Mouse (Mus musculus) neural tube, embryonic 12.5 days (tissue): ENCODE measurements at regions not wholly inside any gene's neighbourhood (a gene's known extent, or its start where the extent isn't known, plus 50 kb on each side); places are given as distances from the start of the nearest gene placed in this dataset.
A peak's percentile ranks its signal among the peaks of the same experiment; 100 is the strongest.

ENCODE experiments used
- ATAC-seq: fragments of 200-750 bp; cut with Nextera tagmentation; 2 replicates; pipeline ENCODE4 v1.8.0; 2017; ENCODE audit warnings: low read depth, mild to moderate bottlenecking, moderate TSS enrichment, moderate library complexity; ENCODE audit not compliant: low FRiP score
- H3K27ac ChIP-seq: fragments of 300-500 bp; sonication (generic); 2 replicates; pipeline ENCODE4 v1.5.1; 2016
- H3K27me3 ChIP-seq: fragments of 300-500 bp; sonication (generic); replicated peaks from 2 replicates; pipeline ENCODE4 v1.6.1; 2016; ENCODE audit warnings: mild to moderate bottlenecking
- H3K36me3 ChIP-seq: fragments of 300-500 bp; sonication (generic); 2 replicates; pipeline ENCODE4 v1.6.1; 2016; ENCODE audit warnings: mild to moderate bottlenecking
- H3K4me1 ChIP-seq: fragments of 300-500 bp; sonication (generic); 2 replicates; pipeline ENCODE4 v1.6.1; 2016
- H3K4me2 ChIP-seq: fragments of 300-500 bp; sonication (generic); replicated peaks from 2 replicates; pipeline ENCODE4 v1.6.1; 2016; ENCODE audit warnings: mild to moderate bottlenecking
- H3K4me3 ChIP-seq: fragments of 300-500 bp; sonication (generic); 2 replicates; pipeline ENCODE4 v1.5.1; 2016
- H3K9ac ChIP-seq: fragments of 300-500 bp; sonication (generic); 2 replicates; pipeline ENCODE4 v1.6.1; 2016; ENCODE audit warnings: mild to moderate bottlenecking
- H3K9me3 ChIP-seq: fragments of 300-500 bp; sonication (generic); 2 replicates; pipeline ENCODE4 v1.6.1; 2016; ENCODE audit warnings: mild to moderate bottlenecking
- WGBS: fragments of 180-500 bp; shearing (Covaris S2); methylation state at CpG from one replicate; pipeline ENCODE4 v1.1.7; 2016; 5-methylcytosine and 5-hydroxymethylcytosine counted together

GRCm38 (mm10) chr9:92097806-92098205, 94.9 kb upstream of the Plscr5 start:
- 79% methylated on average over 2 of the region's 2 CpGs for whole genome bisulfite sequencing
- no peak for ATAC-seq

DNA sequence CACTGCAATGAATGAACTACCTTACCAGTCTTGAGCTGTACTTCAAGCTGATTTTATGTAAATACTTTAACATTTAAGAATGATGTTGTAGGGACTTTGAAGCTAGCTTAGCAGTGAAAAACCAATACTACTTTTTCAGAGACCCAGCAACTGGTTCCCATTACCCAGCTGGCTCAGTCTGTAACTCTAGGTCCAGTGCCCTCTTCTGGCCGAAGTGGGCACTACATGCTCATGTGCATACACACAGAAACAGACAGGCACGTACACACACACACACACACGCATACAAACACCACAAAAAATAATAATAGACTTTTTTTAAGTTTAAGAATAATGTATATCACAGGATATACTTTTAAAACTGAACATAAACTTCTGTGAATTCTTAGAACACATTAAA, 63.2 kb upstream of the Plscr5 start:
- 0 out of 2 replicates have a peak, but pooled peaks cover 2% of the 10 kb centered on the region for H3K9me3 ChIP-seq
- H3K27me3 ChIP-seq = no peaks in the 10 kb centered on the region
- no peak overlapping the region for H3K27ac ChIP-seq
- WGBS = 92% methylated on average over 3 of the region's 3 CpGs
- no peak for ATAC-seq
- H3K9ac ChIP-seq = no peak overlapping the region
- no peaks in the 10 kb centered on the region for H3K4me1 ChIP-seq
- no peaks in the 10 kb centered on the region for H3K36me3 ChIP-seq
- no peak overlapping the region for H3K4me2 ChIP-seq
- no peak overlapping the region for H3K4me3 ChIP-seq

More at GRCm38 (mm10) chr9:92097806-92098205, 94.9 kb upstream of the Plscr5 start:
- H3K9me3 ChIP-seq = no peaks in the 10 kb centered on the region
- H3K27ac ChIP-seq = no peak overlapping the region
- no peaks in the 10 kb centered on the region for H3K27me3 ChIP-seq
- no peaks in the 10 kb centered on the region for H3K36me3 ChIP-seq
- H3K4me1 ChIP-seq = no peaks in the 10 kb centered on the region
- no peak overlapping the region for H3K4me3 ChIP-seq
- no peak overlapping the region for H3K4me2 ChIP-seq
- H3K9ac ChIP-seq = no peak overlapping the region

DNA sequence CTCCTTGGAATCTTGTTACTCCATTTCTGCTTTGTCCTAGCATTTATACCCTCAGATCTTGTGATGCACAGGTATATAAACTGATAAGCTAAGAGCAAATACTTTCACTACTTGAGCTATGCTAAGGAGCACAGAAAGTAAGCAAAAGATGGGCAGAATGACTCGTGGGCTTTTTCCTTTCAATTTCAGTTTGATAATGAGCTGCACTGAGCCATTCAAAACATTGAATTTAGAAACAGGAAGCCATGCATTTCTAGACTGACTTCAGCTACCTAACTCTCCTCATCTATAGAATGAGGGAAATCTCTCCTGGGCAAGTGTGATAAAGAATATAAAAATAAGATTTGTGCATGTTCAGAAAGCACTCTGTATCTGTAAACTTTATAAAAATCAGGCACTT, 62.3 kb upstream of the Plscr5 start:
- no peak overlapping the region for H3K4me3 ChIP-seq
- no peak overlapping the region for H3K27ac ChIP-seq
- 0 out of 2 replicates have a peak, but pooled peaks cover 2% of the 10 kb centered on the region for H3K9me3 ChIP-seq
- WGBS = 80% methylated on average over 1 of the region's 1 CpGs
- H3K4me1 ChIP-seq = no peaks in the 10 kb centered on the region
- ATAC-seq = no peak
- H3K27me3 ChIP-seq = no peaks in the 10 kb centered on the region
- no peak overlapping the region for H3K9ac ChIP-seq
- H3K4me2 ChIP-seq = no peak overlapping the region
- no peaks in the 10 kb centered on the region for H3K36me3 ChIP-seq

DNA sequence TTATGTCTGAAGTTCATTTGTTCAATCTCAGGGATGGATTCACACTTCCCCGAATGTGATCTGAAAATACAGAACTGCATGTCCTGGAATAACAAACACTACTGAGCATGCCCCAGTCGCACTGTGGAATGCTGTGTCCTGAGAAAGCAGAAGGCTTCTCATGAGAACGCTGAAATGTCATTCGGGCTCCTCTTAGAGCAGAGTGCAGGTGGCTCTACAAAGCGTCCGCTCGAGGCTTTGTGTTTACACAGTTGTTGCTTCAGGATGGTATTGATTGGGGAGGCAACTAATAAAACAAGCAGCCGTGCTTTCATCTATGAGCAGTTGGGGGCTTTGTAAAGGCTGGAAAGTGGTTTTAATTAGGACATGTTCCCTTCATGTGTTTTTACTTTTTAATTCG, 60.3 kb upstream of the Plscr5 start:
- H3K4me2 ChIP-seq = peak overlapping the region; percentile 30; the same call in 1 of the 2 replicates
- WGBS = 36% methylated on average over 9 of the region's 9 CpGs
- H3K4me1 ChIP-seq = no peaks in the 10 kb centered on the region
- H3K27me3 ChIP-seq = no peaks in the 10 kb centered on the region
- H3K36me3 ChIP-seq = no peaks in the 10 kb centered on the region
- no peak overlapping the region for H3K27ac ChIP-seq
- H3K4me3 ChIP-seq = no peak overlapping the region
- 0 out of 2 replicates have a peak, but pooled peaks cover 2% of the 10 kb centered on the region for H3K9me3 ChIP-seq
- ATAC-seq = no peak
- no peak overlapping the region for H3K9ac ChIP-seq

- H3K9ac ChIP-seq = no peak overlapping the region
- no peak overlapping the region for H3K4me2 ChIP-seq
- no peak overlapping the region for H3K27ac ChIP-seq
- no peaks in the 10 kb centered on the region for H3K36me3 ChIP-seq
- ATAC-seq = no peak
- no peaks in the 10 kb centered on the region for H3K9me3 ChIP-seq
- H3K27me3 ChIP-seq = no peaks in the 10 kb centered on the region
- 86% methylated on average over 4 of the region's 4 CpGs for WGBS
- H3K4me1 ChIP-seq = no peaks in the 10 kb centered on the region
- H3K4me3 ChIP-seq = no peak overlapping the region
These were observed 50.8 kb upstream of the Plscr5 start for GRCm38 (mm10) chr9:92141924-92142323.
